Mouse (Mus musculus): Measurements from ENCODE around the gene Gm49321.
A peak's percentile ranks its signal among the peaks of the same experiment; 100 is the strongest.

GRCm38 (mm10) chr12:74014739-74015270 lies 77.4 kb downstream of the Gm49321 start:
- TF ChIP-seq EP300 (IDR thresholded peaks at IDR 0.05; ENCODE audit: low read depth): no peak
- TF ChIP-seq CTCF (IDR thresholded peaks at IDR 0.05; ENCODE audit: low read depth): peak; percentile 46
